Mouse (Mus musculus): ENCODE measurements around the gene Sel1l3. TPM values are rescaled to one million over a fixed set of nuclear protein-coding genes. Genes with fewer than 3 reads are reported as not detected.

Sel1l3 gene
- polyA plus RNA-seq, 1 experiment from 2014 or later = 6.1 TPM

GRCm38 (mm10) chr5:53134003-53134402, 79.7 kb downstream of the Sel1l3 start:
- ATAC-seq (ENCODE audit: borderline replicate concordance, extremely low read depth, low FRiP score, low TSS enrichment) = no peak
- Histone ChIP-seq H3K9ac (no peak overlapping the region), H3K4me1 (no peaks in the 10 kb centered on the region), H3K27me3 (no peaks in the 10 kb centered on the region), H3K9me3 (no peaks in the 10 kb centered on the region), H3K27ac (no peak overlapping the region), H3K4me2 (no peak overlapping the region), H3K36me3 (no peaks in the 10 kb centered on the region), H3K4me3 (no peak overlapping the region)
- 91% methylated on average over 2 of the region's 2 CpGs for WGBS

- H3K4me1 ChIP-seq = no peaks in the 10 kb centered on the region
- WGBS = 56% methylated on average over 4 of the region's 4 CpGs
- H3K9ac ChIP-seq = no peak overlapping the region
- no peak overlapping the region for H3K27ac ChIP-seq
- no peak overlapping the region for H3K4me3 ChIP-seq
- no peaks in the 10 kb centered on the region for H3K27me3 ChIP-seq
- H3K9me3 ChIP-seq = no peaks in the 10 kb centered on the region
- H3K4me2 ChIP-seq = no peak overlapping the region
- ATAC-seq (ENCODE audit: borderline replicate concordance, extremely low read depth, low FRiP score, low TSS enrichment) = no peak
- no peaks in the 10 kb centered on the region for H3K36me3 ChIP-seq
Measured at GRCm38 (mm10) chr5:53124701-53125100, 89.0 kb downstream of the Sel1l3 start.

GRCm38 (mm10) chr5:53123525-53124286, 90.0 kb downstream of the Sel1l3 start:
- Histone ChIP-seq H3K27ac (no peak overlapping the region), H3K9ac (no peak overlapping the region), H3K9me3 (no peaks in the 10 kb centered on the region), H3K27me3 (no peaks in the 10 kb centered on the region), H3K4me1 (0 out of 2 replicates have a peak, but pooled peaks cover 5% of the 10 kb centered on the region), H3K4me3 (no peak overlapping the region), H3K36me3 (no peaks in the 10 kb centered on the region), H3K4me2 (no peak overlapping the region)
- 0 out of 2 replicates have a peak, but pooled peaks have one; percentile 60 for ATAC-seq (ENCODE audit: borderline replicate concordance, extremely low read depth, low FRiP score, low TSS enrichment)
- 42% methylated on average over 10 of the region's 10 CpGs for WGBS

- H3K4me1 ChIP-seq = 0 out of 2 replicates have a peak, but pooled peaks cover 5% of the 10 kb centered on the region
- no peak overlapping the region for H3K9ac ChIP-seq
- H3K9me3 ChIP-seq = no peaks in the 10 kb centered on the region
- no peak overlapping the region for H3K4me2 ChIP-seq
- no peak overlapping the region for H3K4me3 ChIP-seq
- no peaks in the 10 kb centered on the region for H3K27me3 ChIP-seq
- no peak overlapping the region; the same call in 1 of the 2 replicates for H3K27ac ChIP-seq
- peak; percentile 88; the same call in 1 of the 2 replicates for ATAC-seq (ENCODE audit: borderline replicate concordance, extremely low read depth, low FRiP score, low TSS enrichment)
- WGBS = 16% methylated on average over 3 of the region's 3 CpGs
- no peaks in the 10 kb centered on the region for H3K36me3 ChIP-seq
Measured at GRCm38 (mm10) chr5:53119689-53120088, 94.0 kb downstream of the Sel1l3 start.

GRCm38 (mm10) chr5:53118212-53118611, 95.5 kb downstream of the Sel1l3 start:
- H3K27me3 ChIP-seq = no peaks in the 10 kb centered on the region
- H3K4me1 ChIP-seq = 0 out of 2 replicates have a peak, but pooled peaks cover 5% of the 10 kb centered on the region
- WGBS = 78% methylated on average over 8 of the region's 8 CpGs
- H3K27ac ChIP-seq = no peak overlapping the region
- no peaks in the 10 kb centered on the region for H3K9me3 ChIP-seq
- H3K36me3 ChIP-seq = no peaks in the 10 kb centered on the region
- H3K4me2 ChIP-seq = no peak overlapping the region
- no peak for ATAC-seq (ENCODE audit: borderline replicate concordance, extremely low read depth, low FRiP score, low TSS enrichment)
- H3K4me3 ChIP-seq = no peak overlapping the region
- no peak overlapping the region for H3K9ac ChIP-seq

- WGBS = 68% methylated on average over 12 of the region's 12 CpGs
- Histone ChIP-seq H3K27ac (no peak overlapping the region), H3K4me3 (no peak overlapping the region), H3K27me3 (no peaks in the 10 kb centered on the region), H3K36me3 (no peaks in the 10 kb centered on the region), H3K9ac (no peak overlapping the region), H3K9me3 (no peaks in the 10 kb centered on the region), H3K4me1 (0 out of 2 replicates have a peak, but pooled peaks cover 12% of the 10 kb centered on the region), H3K4me2 (no peak overlapping the region)
- ATAC-seq (ENCODE audit: borderline replicate concordance, extremely low read depth, low FRiP score, low TSS enrichment) = no peak
Measured at GRCm38 (mm10) chr5:53114616-53115267, 99.0 kb downstream of the Sel1l3 start.

- 85% methylated on average over 5 of the region's 5 CpGs for WGBS
- H3K27ac ChIP-seq = no peak overlapping the region
- H3K9me3 ChIP-seq = no peaks in the 10 kb centered on the region
- ATAC-seq (ENCODE audit: borderline replicate concordance, extremely low read depth, low FRiP score, low TSS enrichment) = no peak
- no peaks in the 10 kb centered on the region for H3K36me3 ChIP-seq
- no peak overlapping the region for H3K9ac ChIP-seq
- H3K27me3 ChIP-seq = no peaks in the 10 kb centered on the region
- no peak overlapping the region for H3K4me2 ChIP-seq
- peaks cover 9% of the 10 kb centered on the region; the same call in 1 of the 2 replicates for H3K4me1 ChIP-seq
- no peak overlapping the region for H3K4me3 ChIP-seq
Measured at GRCm38 (mm10) chr5:53112942-53113341, 100.8 kb downstream of the Sel1l3 start.

GRCm38 (mm10) chr5:53111036-53111435, 102.7 kb downstream of the Sel1l3 start:
- no peak for ATAC-seq (ENCODE audit: borderline replicate concordance, extremely low read depth, low FRiP score, low TSS enrichment)
- H3K27ac ChIP-seq = no peak overlapping the region
- WGBS = 55% methylated on average over 5 of the region's 5 CpGs

GRCm38 (mm10) chr5:53110225-53110624, 103.5 kb downstream of the Sel1l3 start:
- Histone ChIP-seq H3K27me3 (no peaks in the 10 kb centered on the region), H3K27ac (no peak overlapping the region), H3K9me3 (no peaks in the 10 kb centered on the region), H3K4me3 (no peak overlapping the region), H3K4me1 (peaks cover 27% of the 10 kb centered on the region), H3K4me2 (no peak overlapping the region), H3K36me3 (no peaks in the 10 kb centered on the region), H3K9ac (no peak overlapping the region)
- 63% methylated on average over 4 of the region's 4 CpGs for WGBS
- no peak for ATAC-seq (ENCODE audit: borderline replicate concordance, extremely low read depth, low FRiP score, low TSS enrichment)

More at GRCm38 (mm10) chr5:53111036-53111435, 102.7 kb downstream of the Sel1l3 start:
- Histone ChIP-seq H3K4me1 (peaks cover 22% of the 10 kb centered on the region), H3K4me2 (no peak overlapping the region), H3K4me3 (no peak overlapping the region), H3K36me3 (no peaks in the 10 kb centered on the region), H3K9me3 (no peaks in the 10 kb centered on the region), H3K9ac (no peak overlapping the region), H3K27me3 (no peaks in the 10 kb centered on the region)

GRCm38 (mm10) chr5:53108668-53109067, 105.1 kb downstream of the Sel1l3 start:
- Histone ChIP-seq H3K9me3 (no peaks in the 10 kb centered on the region), H3K4me1 (peaks cover 34% of the 10 kb centered on the region), H3K9ac (no peak overlapping the region), H3K27me3 (no peaks in the 10 kb centered on the region), H3K27ac (no peak overlapping the region), H3K4me3 (no peak overlapping the region), H3K4me2 (no peak overlapping the region), H3K36me3 (no peaks in the 10 kb centered on the region)
- ATAC-seq (ENCODE audit: borderline replicate concordance, extremely low read depth, low FRiP score, low TSS enrichment) = no peak
- 81% methylated on average over 1 of the region's 1 CpGs for WGBS

GRCm38 (mm10) chr5:53108026-53108425, 105.7 kb downstream of the Sel1l3 start:
- Histone ChIP-seq H3K4me1 (peaks cover 34% of the 10 kb centered on the region), H3K9ac (no peak overlapping the region), H3K9me3 (no peaks in the 10 kb centered on the region), H3K27me3 (no peaks in the 10 kb centered on the region), H3K36me3 (no peaks in the 10 kb centered on the region), H3K4me2 (no peak overlapping the region), H3K27ac (no peak overlapping the region), H3K4me3 (no peak overlapping the region)
- no peak for ATAC-seq (ENCODE audit: borderline replicate concordance, extremely low read depth, low FRiP score, low TSS enrichment)
- whole genome bisulfite sequencing = 58% methylated on average over 9 of the region's 9 CpGs

- Histone ChIP-seq H3K27ac (0 out of 2 replicates have a peak overlapping the region, but pooled peaks have one; percentile 21), H3K4me3 (no peak overlapping the region), H3K9me3 (no peaks in the 10 kb centered on the region), H3K4me1 (peaks cover 34% of the 10 kb centered on the region), H3K9ac (no peak overlapping the region), H3K36me3 (no peaks in the 10 kb centered on the region), H3K4me2 (no peak overlapping the region), H3K27me3 (no peaks in the 10 kb centered on the region)
- WGBS = 26% methylated on average over 4 of the region's 4 CpGs
- ATAC-seq (ENCODE audit: borderline replicate concordance, extremely low read depth, low FRiP score, low TSS enrichment) = no peak
Measured at GRCm38 (mm10) chr5:53106731-53107130, 107.0 kb downstream of the Sel1l3 start.
